Mouse (Mus musculus) ES-Bruce4 (cell line): ENCODE data around the gene Paxip1.

ENCODE experiments used
- CTCF ChIP-seq: IDR thresholded peaks from one replicate; pipeline ENCODE4 v1.8.1; 2011; ENCODE audit warnings: low read depth, low read length
- EP300 ChIP-seq: IDR thresholded peaks from 2 replicates; pipeline ENCODE4 v1.6.1; 2011; ENCODE audit warnings: low read depth, low read length; ENCODE audit not compliant: insufficient read depth
- POLR2A ChIP-seq: IDR thresholded peaks from one replicate; pipeline ENCODE4 v1.8.1; 2011; ENCODE audit warnings: low read length; ENCODE audit not compliant: insufficient read depth

DNA sequence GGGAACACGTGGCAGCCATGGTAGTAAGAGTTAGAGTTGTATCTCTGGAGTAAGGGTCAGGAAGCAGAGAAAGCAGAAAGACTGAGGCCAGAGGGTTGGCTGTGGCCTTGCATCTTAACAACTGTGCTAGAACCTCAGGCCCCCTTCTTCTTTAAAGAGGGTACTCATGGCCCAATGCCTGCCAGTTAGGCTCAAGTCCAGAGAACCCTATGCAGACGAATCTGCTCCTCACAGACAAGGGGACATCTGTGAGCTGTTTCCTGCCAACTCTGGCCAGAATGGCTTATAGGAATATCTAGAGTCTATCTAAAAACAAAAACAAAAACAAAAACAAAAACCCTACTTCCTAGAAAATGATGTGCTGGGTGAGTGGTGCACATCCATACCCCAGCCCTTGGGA, 72.2 kb downstream of the Paxip1 start:
- TF ChIP-seq CTCF (no peak), EP300 (no peak), POLR2A (no peak)
